Mouse (Mus musculus) right cerebral cortex, adult 2 months (tissue): ENCODE measurements at regions not wholly inside any gene's neighbourhood (a gene's known extent, or its start where the extent isn't known, plus 50 kb on each side); places are given as distances from the start of the nearest gene placed in this dataset.
A peak's percentile ranks its signal among the peaks of the same experiment; 100 is the strongest.
"Not testable (repeated sequence)": the region's sequence is repeated elsewhere in the genome, so short reads cannot be mapped to it uniquely, and the experiment has no call there.

Experiments used
- DNase-seq, 2 experiments: peaks; one replicate each; pipeline ENCODE4 v3.0.0; 2021 to 2022; ENCODE audit warnings: low spot score in 2 of 2

GRCm38 (mm10) chr8:113916649-113917048, 68.1 kb upstream of the Adamts18 start:
- no peak for DNase-seq

- DNase-seq: no peak
Observed at GRCm38 (mm10) chr8:113917197-113917596, 68.7 kb upstream of the Adamts18 start.

GRCm38 (mm10) chr8:113920306-113920705, 71.8 kb upstream of the Adamts18 start:
- DNase-seq: peak; percentile 10 to 14

GRCm38 (mm10) chr8:113923381-113923780, 74.8 kb upstream of the Adamts18 start:
- DNase-seq: peak; percentile 24 to 45

GRCm38 (mm10) chr8:113953721-113954120, 105.2 kb upstream of the Adamts18 start:
- no peak for DNase-seq

- DNase-seq: no peak
Observed at GRCm38 (mm10) chr8:113956439-113957043, 108.0 kb upstream of the Adamts18 start.

GRCm38 (mm10) chr8:113957821-113958220, 109.3 kb upstream of the Adamts18 start:
- no peak for DNase-seq

- no peak for DNase-seq
Observed at GRCm38 (mm10) chr8:113975810-113976209, 127.3 kb upstream of the Adamts18 start.

- DNase-seq: no peak
Observed at GRCm38 (mm10) chr8:113976626-113977025, 128.1 kb upstream of the Adamts18 start.

GRCm38 (mm10) chr8:113977072-113977471, 128.5 kb upstream of the Adamts18 start:
- DNase-seq: no peak

GRCm38 (mm10) chr8:113978946-113979345, 130.4 kb upstream of the Adamts18 start:
- DNase-seq: no peak

- DNase-seq: no peak
Observed at GRCm38 (mm10) chr8:113979837-113980236, 131.3 kb upstream of the Adamts18 start.

- DNase-seq: no peak
Observed at GRCm38 (mm10) chr8:113981339-113981738, 132.8 kb upstream of the Adamts18 start.

GRCm38 (mm10) chr8:113984845-113985244, 136.3 kb upstream of the Adamts18 start:
- DNase-seq: peak; percentile 59 to 78

GRCm38 (mm10) chr8:113985471-113985870, 136.9 kb upstream of the Adamts18 start:
- no peak for DNase-seq

GRCm38 (mm10) chr8:113985948-113986347, 137.4 kb upstream of the Adamts18 start:
- DNase-seq: no peak

GRCm38 (mm10) chr8:113990718-113991117, 142.2 kb upstream of the Adamts18 start:
- DNase-seq: no peak

- no peak for DNase-seq
Observed at GRCm38 (mm10) chr8:113998881-113999280, 134.5 kb upstream of the Nudt7 start.

GRCm38 (mm10) chr8:114001674-114002073, 131.7 kb upstream of the Nudt7 start:
- DNase-seq: no peak

GRCm38 (mm10) chr8:114004436-114004835, 128.9 kb upstream of the Nudt7 start:
- DNase-seq: no peak

GRCm38 (mm10) chr8:114006587-114006986, 126.8 kb upstream of the Nudt7 start:
- no peak for DNase-seq

- peak; percentile 25 to 37 for DNase-seq
Observed at GRCm38 (mm10) chr8:114007103-114007502, 126.3 kb upstream of the Nudt7 start.

- DNase-seq: no peak
Observed at GRCm38 (mm10) chr8:114018364-114018763, 115.0 kb upstream of the Nudt7 start.

- DNase-seq: not testable (repeated sequence)
Observed at GRCm38 (mm10) chr8:114030141-114030540, 103.2 kb upstream of the Nudt7 start.
